ENCODE assay signal across 30 mouse cellular contexts in the genomic region with DNA sequence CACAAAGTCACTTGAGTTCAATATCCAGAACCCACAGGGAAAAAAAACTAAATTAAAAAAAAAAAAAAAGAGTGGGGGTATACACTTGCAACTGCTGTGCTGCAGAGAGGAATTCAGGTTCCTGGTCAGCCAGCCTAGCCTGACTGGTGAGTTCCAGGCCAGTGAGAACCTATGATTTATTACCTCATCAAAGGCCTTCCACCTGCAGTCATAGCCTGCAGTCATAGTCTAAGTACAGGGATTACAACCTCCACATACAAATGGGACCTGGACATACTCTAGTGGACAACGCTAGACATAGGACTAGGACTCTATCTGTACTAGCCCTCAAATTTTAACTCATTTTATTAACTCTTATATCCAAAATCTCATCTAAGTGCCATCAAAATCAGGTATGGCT. TPM values are rescaled to one million over a fixed set of nuclear protein-coding genes. Genes with fewer than 3 reads are reported as not detected.
DNase-seq lines count a peak whose midpoint lies in the region; ATAC-seq lines count a peak whose summit lies in the region.
"Had no signal": no experiment of that assay in that cellular context is flagged by ENCODE, and none has a peak within 500 bp of the region (broad histone marks: within the 10 kb centered on the region; RNA-seq: fewer than 3 reads in every experiment).

No protein-coding gene starts in this region.

- H3K4me1 ChIP-seq in intestine, embryonic 14.5 days (replicated peaks; ENCODE audit: control insufficient read depth, insufficient read depth, low read length), result no peaks in the 10 kb centered on the region
- H3K4me1 ChIP-seq in intestine, embryonic 16.5 days (ENCODE audit: control insufficient read depth, insufficient read depth, low read length), result no peaks in the 10 kb centered on the region
- no peaks in the 10 kb centered on the region for H3K4me1 ChIP-seq in kidney, embryonic 15.5 days
- H3K4me1 ChIP-seq: embryonic facial prominence, embryonic 10.5 days; embryonic facial prominence, embryonic 13.5 days; hindbrain, embryonic 10.5 days; hindbrain, embryonic 13.5 days had no signal

- peak; percentile 36 for DNase-seq in intestine, embryonic 14.5 days (ENCODE audit: low spot score)
- no peak for DNase-seq in kidney, adult 8-10 months
- peak; percentile 14 for DNase-seq in kidney, postnatal 14 days
- DNase-seq in kidney, postnatal 36 days, result no peak
- DNase-seq in fat pad, adult 2 months (ENCODE audit: extremely low read depth, low read depth, low spot score), result peak; percentile 51
- no peak for DNase-seq in gastrocnemius, adult 18-20 months (ENCODE audit: low spot score)
- DNase-seq: adrenal gland, adult 8-10 months; adrenal gland, postnatal 25 days; cerebellum, adult 11-12 months; cerebellum, adult 8-10 months; cerebellum, postnatal 10 days; cerebellum, postnatal 36 days; embryo, embryonic 11 days; gastrocnemius, adult 2 months; gastrocnemius, postnatal 14 days; heart, postnatal 10 days; heart, postnatal 36 days had no signal

- H3K4me2 ChIP-seq in intestine, embryonic 14.5 days (ENCODE audit: low read length), result no peak overlapping the region
- no peak overlapping the region for H3K4me2 ChIP-seq in intestine, embryonic 16.5 days (ENCODE audit: low read depth, low read length)
- H3K4me2 ChIP-seq in kidney, embryonic 15.5 days, result no peak overlapping the region
- H3K4me2 ChIP-seq: embryonic facial prominence, embryonic 13.5 days; forebrain, embryonic 13.5 days; heart, embryonic 12.5 days; heart, embryonic 15.5 days; hindbrain, embryonic 13.5 days had no signal

- no peak overlapping the region for H3K9ac ChIP-seq in intestine, embryonic 14.5 days (ENCODE audit: low read length)
- H3K9ac ChIP-seq in intestine, embryonic 16.5 days (ENCODE audit: low read depth, low read length), result no peak overlapping the region
- no peak overlapping the region for H3K9ac ChIP-seq in kidney, embryonic 15.5 days
- H3K9ac ChIP-seq: embryonic facial prominence, embryonic 13.5 days; forebrain, embryonic 13.5 days; heart, embryonic 12.5 days; heart, embryonic 15.5 days; hindbrain, embryonic 13.5 days had no signal

- H3K4me3 ChIP-seq in intestine, embryonic 14.5 days (ENCODE audit: low read depth, low read length), result no peak overlapping the region
- no peak overlapping the region for H3K4me3 ChIP-seq in intestine, embryonic 16.5 days (ENCODE audit: low read length)
- no peak overlapping the region for H3K4me3 ChIP-seq in kidney, embryonic 15.5 days (replicated peaks)
- H3K4me3 ChIP-seq: embryonic facial prominence, embryonic 10.5 days; embryonic facial prominence, embryonic 13.5 days; erythroblast, embryonic 14.5 days; forebrain, embryonic 10.5 days; forebrain, embryonic 13.5 days; gastrocnemius, adult 2 months; heart, embryonic 12.5 days; heart, embryonic 15.5 days; hindbrain, embryonic 10.5 days; hindbrain, embryonic 13.5 days had no signal

- H3K9me3 ChIP-seq in intestine, embryonic 14.5 days (ENCODE audit: control insufficient read depth, low read length), result no peaks in the 10 kb centered on the region
- no peaks in the 10 kb centered on the region; the same call in 1 of the 2 replicates for H3K9me3 ChIP-seq in intestine, embryonic 16.5 days (ENCODE audit: control insufficient read depth, low read length)
- H3K9me3 ChIP-seq in kidney, embryonic 15.5 days (replicated peaks), result no peaks in the 10 kb centered on the region
- H3K9me3 ChIP-seq: embryonic facial prominence, embryonic 10.5 days; embryonic facial prominence, embryonic 13.5 days; forebrain, embryonic 10.5 days; forebrain, embryonic 13.5 days; heart, embryonic 12.5 days; heart, embryonic 15.5 days; hindbrain, embryonic 10.5 days; hindbrain, embryonic 13.5 days had no signal

- H3K36me3 ChIP-seq in intestine, embryonic 14.5 days (ENCODE audit: control insufficient read depth, insufficient read depth, low read length), result no peaks in the 10 kb centered on the region; the same call in 1 of the 2 replicates
- H3K36me3 ChIP-seq in intestine, embryonic 16.5 days (ENCODE audit: control insufficient read depth, insufficient read depth, low read length), result no peaks in the 10 kb centered on the region
- H3K36me3 ChIP-seq in kidney, embryonic 15.5 days, result 0 out of 2 replicates have a peak, but pooled peaks cover 7% of the 10 kb centered on the region

- H3K27ac ChIP-seq in intestine, embryonic 14.5 days (ENCODE audit: low read depth), result no peak overlapping the region
- no peak overlapping the region for H3K27ac ChIP-seq in intestine, embryonic 16.5 days (ENCODE audit: low read length)
- no peak overlapping the region for H3K27ac ChIP-seq in kidney, embryonic 15.5 days
- H3K27ac ChIP-seq: embryonic facial prominence, embryonic 10.5 days; embryonic facial prominence, embryonic 13.5 days; forebrain, embryonic 10.5 days; forebrain, embryonic 13.5 days; gastrocnemius, adult 2 months; heart, embryonic 15.5 days; hindbrain, embryonic 10.5 days; hindbrain, embryonic 13.5 days had no signal

- H3K27me3 ChIP-seq in intestine, embryonic 14.5 days (replicated peaks; ENCODE audit: control insufficient read depth, insufficient read depth, low read length), result no peaks in the 10 kb centered on the region
- H3K27me3 ChIP-seq in intestine, embryonic 16.5 days (replicated peaks; ENCODE audit: control insufficient read depth, insufficient read depth, low read length), result no peaks in the 10 kb centered on the region
- no peaks in the 10 kb centered on the region for H3K27me3 ChIP-seq in kidney, embryonic 15.5 days
- H3K27me3 ChIP-seq: embryonic facial prominence, embryonic 13.5 days; forebrain, embryonic 13.5 days; heart, embryonic 12.5 days; heart, embryonic 15.5 days; hindbrain, embryonic 13.5 days had no signal

- 92% methylated on average over 1 of the region's 1 CpGs for WGBS in intestine, embryonic 14.5 days
- 81% methylated on average over 1 of the region's 1 CpGs for WGBS in intestine, embryonic 16.5 days
- WGBS in kidney, embryonic 15.5 days, result 73% methylated on average over 1 of the region's 1 CpGs

- ATAC-seq in intestine, embryonic 14.5 days (replicated peaks; ENCODE audit: low FRiP score, low TSS enrichment, low read depth), result no peak
- ATAC-seq in intestine, embryonic 16.5 days, result no peak
- ATAC-seq in kidney, embryonic 15.5 days (replicated peaks; ENCODE audit: low FRiP score), result peak; percentile 82
- ATAC-seq: activated CD4-positive, CD25-positive, alpha-beta regulatory T cell, adult 4 months; forebrain, embryonic 13.5 days; forebrain, embryonic 16.5 days had no signal

RNA-seq across cellular contexts. Expression of a gene that starts 32.3 kb away (rescaled TPM):
- 4.9 and 5.5 TPM in 2 replicates for polyA plus RNA-seq in intestine, embryonic 14.5 days (2014; fragmentation: Nextera tagmentation; extraction: Ambion mirVana)
- 5.7 and 6.2 TPM in 2 replicates for polyA plus RNA-seq in intestine, embryonic 16.5 days (2015; fragmentation: Nextera tagmentation; extraction: Ambion mirVana)
- 4.5 and 5.9 TPM in 2 replicates for polyA plus RNA-seq in kidney, embryonic 15.5 days (2015; fragmentation: Nextera tagmentation; extraction: Ambion mirVana)
- 1 to 10 TPM; 2.5 to 3.3 TPM for total RNA-seq in gastrocnemius, adult 18-20 months (2021)

RNA-seq across cellular contexts. Expression of a gene that starts 36.7 kb away (rescaled TPM):
- polyA plus RNA-seq in intestine, embryonic 14.5 days (2014; fragmentation: Nextera tagmentation; extraction: Ambion mirVana), result 43.9 and 45.6 TPM in 2 replicates
- polyA plus RNA-seq in intestine, embryonic 16.5 days (2015; fragmentation: Nextera tagmentation; extraction: Ambion mirVana), result 32.6 and 33.1 TPM in 2 replicates
- 40.2 and 41.6 TPM in 2 replicates for polyA plus RNA-seq in kidney, embryonic 15.5 days (2015; fragmentation: Nextera tagmentation; extraction: Ambion mirVana)
- total RNA-seq in gastrocnemius, adult 18-20 months (2021), result 10 to 100 TPM; 24.1 to 34.5 TPM

RNA-seq across cellular contexts. Expression of a gene that starts 44.3 kb away (rescaled TPM):
- polyA plus RNA-seq in intestine, embryonic 14.5 days (2014; fragmentation: Nextera tagmentation; extraction: Ambion mirVana), result 37.3 and 42.5 TPM in 2 replicates
- 14.2 and 15.3 TPM in 2 replicates for polyA plus RNA-seq in intestine, embryonic 16.5 days (2015; fragmentation: Nextera tagmentation; extraction: Ambion mirVana)
- polyA plus RNA-seq in kidney, embryonic 15.5 days (2015; fragmentation: Nextera tagmentation; extraction: Ambion mirVana), result 32.8 and 33.8 TPM in 2 replicates
- 10 to 100 TPM; 21.2 to 22.2 TPM for total RNA-seq in gastrocnemius, adult 18-20 months (2021)

Comparison
In these comparisons a context has a peak if more than half of its experiments do, and no peak if none do; other contexts are left out.
1. DNase-seq: peak in intestine, embryonic 14.5 days (single experiment), kidney, postnatal 14 days (single experiment) and fat pad, adult 2 months (single experiment); none in kidney, adult 8-10 months (0 of 2), kidney, postnatal 36 days (0 of 2) and gastrocnemius, adult 18-20 months (single experiment).